Mouse (Mus musculus): Measurements from ENCODE around the gene Zbtb32. TPM values are rescaled to one million over a fixed set of nuclear protein-coding genes. Genes with fewer than 3 reads are reported as not detected.

The Zbtb32 gene
- polyA plus RNA-seq, 1 experiment from 2014 or later: 0.77 TPM

- H3K9me3 ChIP-seq (ENCODE audit: low read length): no peaks in the 10 kb centered on the region
- H3K4me1 ChIP-seq (ENCODE audit: insufficient read depth, low read length): peaks cover 14% of the 10 kb centered on the region
- WGBS: 86% methylated on average over 10 of the region's 10 CpGs
- no peak overlapping the region for H3K9ac ChIP-seq (replicated peaks; ENCODE audit: low read length)
- no peak overlapping the region for H3K4me3 ChIP-seq (ENCODE audit: low read length)
- H3K36me3 ChIP-seq (ENCODE audit: insufficient read depth, low read length): peaks cover 69% of the 10 kb centered on the region
- no peak overlapping the region for H3K4me2 ChIP-seq (replicated peaks; ENCODE audit: low read depth, low read length)
- H3K27me3 ChIP-seq (ENCODE audit: insufficient read depth, low read length): no peaks in the 10 kb centered on the region
- no peak for ATAC-seq (ENCODE audit: low FRiP score, low TSS enrichment)
- no peak overlapping the region for H3K27ac ChIP-seq (ENCODE audit: low read length)
These were observed 14.4 kb downstream of the Zbtb32 start for GRCm38 (mm10) chr7:30584339-30584738.

- Histone ChIP-seq H3K4me3 (ENCODE audit: low read length) (no peak overlapping the region), H3K4me1 (ENCODE audit: insufficient read depth, low read length) (peaks cover 3% of the 10 kb centered on the region; the same call in 1 of the 2 replicates), H3K27me3 (ENCODE audit: insufficient read depth, low read length) (no peaks in the 10 kb centered on the region), H3K4me2 (replicated peaks; ENCODE audit: low read depth, low read length) (no peak overlapping the region), H3K27ac (ENCODE audit: low read length) (no peak overlapping the region), H3K9ac (replicated peaks; ENCODE audit: low read length) (no peak overlapping the region), H3K36me3 (ENCODE audit: insufficient read depth, low read length) (peaks cover 96% of the 10 kb centered on the region), H3K9me3 (ENCODE audit: low read length) (no peaks in the 10 kb centered on the region)
- WGBS: 92% methylated on average over 16 of the region's 16 CpGs
- ATAC-seq (ENCODE audit: low FRiP score, low TSS enrichment): peak; percentile 41; the same call in 1 of the 2 replicates
These were observed 17.2 kb downstream of the Zbtb32 start for GRCm38 (mm10) chr7:30581547-30581946.

- H3K36me3 ChIP-seq (ENCODE audit: insufficient read depth, low read length): peaks cover 97% of the 10 kb centered on the region
- H3K4me2 ChIP-seq (replicated peaks; ENCODE audit: low read depth, low read length): no peak overlapping the region
- no peaks in the 10 kb centered on the region for H3K9me3 ChIP-seq (ENCODE audit: low read length)
- H3K4me1 ChIP-seq (ENCODE audit: insufficient read depth, low read length): no peaks in the 10 kb centered on the region
- H3K4me3 ChIP-seq (ENCODE audit: low read length): no peak overlapping the region
- H3K9ac ChIP-seq (replicated peaks; ENCODE audit: low read length): no peak overlapping the region
- ATAC-seq (ENCODE audit: low FRiP score, low TSS enrichment): no peak
- WGBS: 89% methylated on average over 8 of the region's 8 CpGs
- no peak overlapping the region for H3K27ac ChIP-seq (ENCODE audit: low read length)
- no peaks in the 10 kb centered on the region for H3K27me3 ChIP-seq (ENCODE audit: insufficient read depth, low read length)
These were observed 18.8 kb downstream of the Zbtb32 start for GRCm38 (mm10) chr7:30579950-30580349.

GRCm38 (mm10) chr7:30572969-30573368 is 25.7 kb downstream of the Zbtb32 start:
- H3K4me3 ChIP-seq (ENCODE audit: low read length): no peak overlapping the region
- no peak overlapping the region for H3K4me2 ChIP-seq (replicated peaks; ENCODE audit: low read depth, low read length)
- 61% methylated on average over 2 of the region's 2 CpGs for WGBS
- no peaks in the 10 kb centered on the region for H3K27me3 ChIP-seq (ENCODE audit: insufficient read depth, low read length)
- H3K4me1 ChIP-seq (ENCODE audit: insufficient read depth, low read length): no peaks in the 10 kb centered on the region
- ATAC-seq (ENCODE audit: low FRiP score, low TSS enrichment): no peak
- H3K27ac ChIP-seq (ENCODE audit: low read length): no peak overlapping the region
- peaks cover 96% of the 10 kb centered on the region for H3K36me3 ChIP-seq (ENCODE audit: insufficient read depth, low read length)
- no peaks in the 10 kb centered on the region for H3K9me3 ChIP-seq (ENCODE audit: low read length)
- no peak overlapping the region for H3K9ac ChIP-seq (replicated peaks; ENCODE audit: low read length)

- H3K4me1 ChIP-seq (ENCODE audit: insufficient read depth, low read length): no peaks in the 10 kb centered on the region
- WGBS: 93% methylated on average over 5 of the region's 5 CpGs
- no peak for ATAC-seq (ENCODE audit: low FRiP score, low TSS enrichment)
- peaks cover 93% of the 10 kb centered on the region for H3K36me3 ChIP-seq (ENCODE audit: insufficient read depth, low read length)
- no peak overlapping the region for H3K9ac ChIP-seq (replicated peaks; ENCODE audit: low read length)
- no peak overlapping the region for H3K27ac ChIP-seq (ENCODE audit: low read length)
- H3K27me3 ChIP-seq (ENCODE audit: insufficient read depth, low read length): no peaks in the 10 kb centered on the region
- no peak overlapping the region for H3K4me2 ChIP-seq (replicated peaks; ENCODE audit: low read depth, low read length)
- H3K4me3 ChIP-seq (ENCODE audit: low read length): no peak overlapping the region
- no peaks in the 10 kb centered on the region for H3K9me3 ChIP-seq (ENCODE audit: low read length)
These were observed 26.3 kb downstream of the Zbtb32 start for GRCm38 (mm10) chr7:30572389-30572788.

- WGBS: 89% methylated on average over 11 of the region's 11 CpGs
- H3K27ac ChIP-seq (ENCODE audit: low read length): no peak overlapping the region
- H3K4me1 ChIP-seq (ENCODE audit: insufficient read depth, low read length): peaks cover 7% of the 10 kb centered on the region
- H3K27me3 ChIP-seq (ENCODE audit: insufficient read depth, low read length): no peaks in the 10 kb centered on the region
- H3K9ac ChIP-seq (replicated peaks; ENCODE audit: low read length): no peak overlapping the region
- peaks cover 68% of the 10 kb centered on the region for H3K36me3 ChIP-seq (ENCODE audit: insufficient read depth, low read length)
- no peak for ATAC-seq (ENCODE audit: low FRiP score, low TSS enrichment)
- no peak overlapping the region for H3K4me2 ChIP-seq (replicated peaks; ENCODE audit: low read depth, low read length)
- H3K9me3 ChIP-seq (ENCODE audit: low read length): no peaks in the 10 kb centered on the region
- no peak overlapping the region for H3K4me3 ChIP-seq (ENCODE audit: low read length)
These were observed 31.2 kb downstream of the Zbtb32 start for GRCm38 (mm10) chr7:30567555-30567954.

GRCm38 (mm10) chr7:30566033-30566432 is 32.7 kb downstream of the Zbtb32 start:
- 0 out of 2 replicates have a peak overlapping the region, but pooled peaks have one; percentile 26 for H3K27ac ChIP-seq (ENCODE audit: low read length)
- 79% methylated on average over 9 of the region's 9 CpGs for WGBS
- H3K4me2 ChIP-seq (replicated peaks; ENCODE audit: low read depth, low read length): no peak overlapping the region
- no peaks in the 10 kb centered on the region for H3K27me3 ChIP-seq (ENCODE audit: insufficient read depth, low read length)
- H3K9ac ChIP-seq (replicated peaks; ENCODE audit: low read length): no peak overlapping the region
- H3K9me3 ChIP-seq (ENCODE audit: low read length): no peaks in the 10 kb centered on the region
- no peak for ATAC-seq (ENCODE audit: low FRiP score, low TSS enrichment)
- H3K4me1 ChIP-seq (ENCODE audit: insufficient read depth, low read length): peaks cover 7% of the 10 kb centered on the region
- peaks cover 56% of the 10 kb centered on the region for H3K36me3 ChIP-seq (ENCODE audit: insufficient read depth, low read length)
- no peak overlapping the region for H3K4me3 ChIP-seq (ENCODE audit: low read length)

- Histone ChIP-seq H3K27me3 (ENCODE audit: insufficient read depth, low read length) (no peaks in the 10 kb centered on the region), H3K27ac (ENCODE audit: low read length) (0 out of 2 replicates have a peak within 1 kb of the TSS, but pooled peaks have one; percentile 26), H3K36me3 (ENCODE audit: insufficient read depth, low read length) (peaks cover 46% of the 10 kb centered on the region), H3K9me3 (ENCODE audit: low read length) (no peaks in the 10 kb centered on the region), H3K9ac (replicated peaks; ENCODE audit: low read length) (peak within 1 kb of the TSS; percentile 89; the same call in 1 of the 2 replicates), H3K4me3 (ENCODE audit: low read length) (0 out of 2 replicates have a peak within 1 kb of the TSS, but pooled peaks have one; percentile 82), H3K4me2 (replicated peaks; ENCODE audit: low read depth, low read length) (no peak within 1 kb of the TSS), H3K4me1 (ENCODE audit: insufficient read depth, low read length) (peaks cover 7% of the 10 kb centered on the region)
- 94% methylated on average over 12 of the region's 12 CpGs for WGBS
- no peak for ATAC-seq (ENCODE audit: low FRiP score, low TSS enrichment)
These were observed 33.6 kb downstream of the Zbtb32 start, which contains the start of gene Igflr1 for GRCm38 (mm10) chr7:30564970-30565571. TSS of gene Igflr1 (plus strand) at chr7:30565427.

GRCm38 (mm10) chr7:30563906-30564280 is 34.8 kb downstream of the Zbtb32 start:
- H3K9ac ChIP-seq (replicated peaks; ENCODE audit: low read length): peak overlapping the region; percentile 89
- H3K4me2 ChIP-seq (replicated peaks; ENCODE audit: low read depth, low read length): peak overlapping the region; percentile 56
- H3K4me1 ChIP-seq (ENCODE audit: insufficient read depth, low read length): peaks cover 7% of the 10 kb centered on the region
- no peak for ATAC-seq (ENCODE audit: low FRiP score, low TSS enrichment)
- no peaks in the 10 kb centered on the region for H3K27me3 ChIP-seq (ENCODE audit: insufficient read depth, low read length)
- H3K27ac ChIP-seq (ENCODE audit: low read length): peak overlapping the region; percentile 99; the same call in 1 of the 2 replicates
- H3K9me3 ChIP-seq (ENCODE audit: low read length): no peaks in the 10 kb centered on the region
- H3K4me3 ChIP-seq (ENCODE audit: low read length): peak overlapping the region; percentile 82
- peaks cover 35% of the 10 kb centered on the region for H3K36me3 ChIP-seq (ENCODE audit: insufficient read depth, low read length)
- 21% methylated on average over 6 of the region's 6 CpGs for WGBS

GRCm38 (mm10) chr7:30563117-30563905 is 35.4 kb downstream of the Zbtb32 start, which contains the start of the genes U2af1l4, Gm49396 and Psenen:
TSS of gene U2af1l4 (plus strand) at chr7:30563301.
TSS of gene Gm49396 (plus strand) at chr7:30563344.
TSS of gene Psenen (minus strand) at chr7:30563627.
- Histone ChIP-seq H3K36me3 (ENCODE audit: insufficient read depth, low read length) (peaks cover 29% of the 10 kb centered on the region), H3K9me3 (ENCODE audit: low read length) (no peaks in the 10 kb centered on the region), H3K27me3 (ENCODE audit: insufficient read depth, low read length) (no peaks in the 10 kb centered on the region), H3K4me1 (ENCODE audit: insufficient read depth, low read length) (peaks cover 13% of the 10 kb centered on the region), H3K9ac (replicated peaks; ENCODE audit: low read length) (peak within 1 kb of the TSS; percentile 89), H3K4me3 (ENCODE audit: low read length) (peak within 1 kb of the TSS; percentile 82), H3K4me2 (replicated peaks; ENCODE audit: low read depth, low read length) (peak within 1 kb of the TSS; percentile 78), H3K27ac (ENCODE audit: low read length) (peak within 1 kb of the TSS; percentile 99)
- ATAC-seq (ENCODE audit: low FRiP score, low TSS enrichment): peak; percentile 86
- under 1% methylated on average over 44 of the region's 45 CpGs for WGBS
